Mouse (Mus musculus): ENCODE data around the gene Olfr518.

The Olfr518 gene

GRCm38 (mm10) chr7:108884906-108885305, at the start of gene Olfr518:
Gene Olfr518 (minus strand): TSS chr7:108885006.
- no peak for DNase-seq (ENCODE audit: low read depth)

- peak; percentile 97 for DNase-seq (ENCODE audit: low read depth)
These were observed 49.3 kb upstream of the Olfr518 start, which contains the start of gene Eif3f for GRCm38 (mm10) chr7:108933794-108934731. Gene Eif3f (plus strand): TSS chr7:108934417.

GRCm38 (mm10) chr7:108929726-108930393, 45.1 kb upstream of the Olfr518 start, which contains the start of gene Nlrp10:
Gene Nlrp10 (minus strand): TSS chr7:108930178.
- DNase-seq (ENCODE audit: low read depth) = no peak

GRCm38 (mm10) chr7:108928280-108929188, 43.7 kb upstream of the Olfr518 start:
- no peak for DNase-seq (ENCODE audit: low read depth)

- DNase-seq (ENCODE audit: low read depth) = no peak
These were observed 42.2 kb upstream of the Olfr518 start for GRCm38 (mm10) chr7:108927043-108927442.

- no peak for DNase-seq (ENCODE audit: low read depth)
These were observed 19.2 kb upstream of the Olfr518 start for GRCm38 (mm10) chr7:108903969-108904368.

GRCm38 (mm10) chr7:108894320-108894719, 9.5 kb upstream of the Olfr518 start, which contains the start of gene Olfr519:
Gene Olfr519 (minus strand): TSS chr7:108894420.
- no peak for DNase-seq (ENCODE audit: low read depth)

- DNase-seq (ENCODE audit: low read depth) = no peak
These were observed 12.5 kb downstream of the Olfr518 start, which contains the start of gene Olfr517 for GRCm38 (mm10) chr7:108872279-108872678. Gene Olfr517 (minus strand): TSS chr7:108872379.

- no peak for DNase-seq (ENCODE audit: low read depth)
These were observed 34.4 kb downstream of the Olfr518 start, which contains the start of gene Olfr516 for GRCm38 (mm10) chr7:108850429-108850828. Gene Olfr516 (minus strand): TSS chr7:108850529.
